Mouse (Mus musculus): ENCODE measurements at regions not wholly inside any gene's neighbourhood (a gene's known extent, or its start where the extent isn't known, plus 50 kb on each side); places are given as distances from the start of the nearest gene placed in this dataset.
A peak's percentile ranks its signal among the peaks of the same experiment; 100 is the strongest.

- no peak for DNase-seq
Measured at GRCm38 (mm10) chr10:116726031-116726430, 144.7 kb upstream of the Cnot2 start.

- no peak for DNase-seq
Measured at GRCm38 (mm10) chr10:116721986-116722385, 140.7 kb upstream of the Cnot2 start.

- DNase-seq = no peak
Measured at GRCm38 (mm10) chr10:116719616-116720015, 138.3 kb upstream of the Cnot2 start.

GRCm38 (mm10) chr10:116717961-116718360 lies 136.7 kb upstream of the Cnot2 start:
- no peak for DNase-seq

GRCm38 (mm10) chr10:116717017-116717643 lies 135.8 kb upstream of the Cnot2 start:
- DNase-seq = no peak

GRCm38 (mm10) chr10:116713456-116713855 lies 132.1 kb upstream of the Cnot2 start:
- peak; percentile 48 for DNase-seq

GRCm38 (mm10) chr10:116707025-116707424 lies 125.7 kb upstream of the Cnot2 start:
- DNase-seq = no peak

- DNase-seq = peak; percentile 24
Measured at GRCm38 (mm10) chr10:116701281-116701680, 120.0 kb upstream of the Cnot2 start.

- no peak for DNase-seq
Measured at GRCm38 (mm10) chr10:116699711-116700110, 118.4 kb upstream of the Cnot2 start.

- DNase-seq = no peak
Measured at GRCm38 (mm10) chr10:116697628-116698316, 116.5 kb upstream of the Cnot2 start.

- DNase-seq = no peak
Measured at GRCm38 (mm10) chr10:116693816-116694215, 112.5 kb upstream of the Cnot2 start.

- peak; percentile 5 for DNase-seq
Measured at GRCm38 (mm10) chr10:116686741-116687140, 105.4 kb upstream of the Cnot2 start.

- DNase-seq = no peak
Measured at GRCm38 (mm10) chr10:116683374-116683773, 102.1 kb upstream of the Cnot2 start.

GRCm38 (mm10) chr10:116678950-116679735 lies 97.8 kb upstream of the Cnot2 start:
- DNase-seq = peak; percentile 11

GRCm38 (mm10) chr10:116677949-116678348 lies 96.6 kb upstream of the Cnot2 start:
- DNase-seq = no peak

GRCm38 (mm10) chr10:116675171-116675570 lies 93.9 kb upstream of the Cnot2 start:
- no peak for DNase-seq

- peak; percentile 6 for DNase-seq
Measured at GRCm38 (mm10) chr10:116674348-116674747, 93.0 kb upstream of the Cnot2 start.

GRCm38 (mm10) chr10:116658162-116658962 lies 77.1 kb upstream of the Cnot2 start:
- DNase-seq = no peak

GRCm38 (mm10) chr10:116655891-116656290 lies 74.6 kb upstream of the Cnot2 start:
- DNase-seq = no peak

- DNase-seq = no peak
Measured at GRCm38 (mm10) chr10:116655018-116655807, 73.9 kb upstream of the Cnot2 start.

- no peak for DNase-seq
Measured at GRCm38 (mm10) chr10:116654091-116654490, 72.8 kb upstream of the Cnot2 start.

GRCm38 (mm10) chr10:116653511-116653945 lies 72.2 kb upstream of the Cnot2 start:
- DNase-seq = no peak
